Mouse (Mus musculus) stomach, postnatal 0 days (tissue): ENCODE data around the gene Tmem63a. TPM values are rescaled to one million over a fixed set of nuclear protein-coding genes. Genes with fewer than 3 reads are reported as not detected.

ENCODE experiments used
- ATAC-seq: fragments of 200-750 bp; cut with Nextera tagmentation; 2 replicates; pipeline ENCODE4 v1.8.0; 2017; ENCODE audit not compliant: low FRiP score, low TSS enrichment
- DNase-seq: peaks from one replicate; pipeline ENCODE4 v3.0.0-alpha.2; 2016; ENCODE audit warnings: low spot score
- H3K27ac ChIP-seq: fragments of 300-500 bp; sonication (generic); replicated peaks from 2 replicates; pipeline ENCODE4 v1.5.1; 2014; ENCODE audit warnings: mild to moderate bottlenecking, control low read depth
- H3K27me3 ChIP-seq: fragments of 300-500 bp; sonication (generic); 2 replicates; pipeline ENCODE4 v1.6.1; 2014; ENCODE audit warnings: low read length; ENCODE audit not compliant: control insufficient read depth, insufficient read depth
- H3K36me3 ChIP-seq: fragments of 300-500 bp; sonication (generic); 2 replicates; pipeline ENCODE4 v1.6.1; 2014; ENCODE audit warnings: low read length, mixed read lengths; ENCODE audit not compliant: control insufficient read depth, insufficient read depth
- H3K4me1 ChIP-seq: fragments of 300-500 bp; sonication (generic); replicated peaks from 2 replicates; pipeline ENCODE4 v1.6.1; 2014; ENCODE audit warnings: antibody characterized with exemption; ENCODE audit not compliant: control insufficient read depth, insufficient read depth
- H3K4me2 ChIP-seq: fragments of 300-500 bp; sonication (generic); replicated peaks from 2 replicates; pipeline ENCODE4 v1.6.1; 2014; ENCODE audit warnings: low read depth, mild to moderate bottlenecking, control low read depth, moderate library complexity
- H3K4me3 ChIP-seq: fragments of 300-500 bp; sonication (generic); 2 replicates; pipeline ENCODE4 v1.5.1; 2014; ENCODE audit warnings: low read depth, low read length, control low read depth
- H3K9ac ChIP-seq: fragments of 300-500 bp; sonication (generic); 2 replicates; pipeline ENCODE4 v1.6.1; 2014; ENCODE audit warnings: mild to moderate bottlenecking, low read length, control low read depth, mixed read lengths
- H3K9me3 ChIP-seq: fragments of 300-500 bp; sonication (generic); 2 replicates; pipeline ENCODE4 v1.6.1; 2016; ENCODE audit warnings: low read length; ENCODE audit not compliant: control insufficient read depth
- CTCF ChIP-seq: IDR thresholded peaks from 2 replicates; pipeline ENCODE4 v1.5.1; 2016; ENCODE audit warnings: antibody characterized with exemption, low read depth, mild to moderate bottlenecking, moderate library complexity
- EP300 ChIP-seq: optimal IDR thresholded peaks from 2 replicates; pipeline ENCODE3; 2016; ENCODE audit warnings: antibody characterized with exemption
- WGBS: fragments of 180-500 bp; shearing (Covaris S2); extraction: QIAGEN DNeasy Blood & Tissue Kit; methylation state at CpG from one replicate; pipeline ENCODE4 v1.1.7; 2014; 5-methylcytosine and 5-hydroxymethylcytosine counted together
- polyA plus RNA-seq: library from polyadenylated mRNA; unstranded; fragments of >200 nt; fragmentation: Nextera tagmentation; extraction: Ambion mirVana; gene quantifications from 2 replicates; pipeline ENCODE4 v1.2.1, GENCODE M21; 2015

The Tmem63a gene
- polyA plus RNA-seq, 1 experiment from 2014 or later = 35.2 TPM

GRCm38 (mm10) chr1:181017890-181018420 lies 75.8 kb downstream of the Tmem63a start:
- TF ChIP-seq CTCF (no peak), EP300 (no peak)
- Histone ChIP-seq H3K9me3 (no peaks in the 10 kb centered on the region), H3K27ac (no peak overlapping the region), H3K36me3 (no peaks in the 10 kb centered on the region), H3K4me3 (no peak overlapping the region), H3K27me3 (no peaks in the 10 kb centered on the region), H3K9ac (no peak overlapping the region), H3K4me2 (no peak overlapping the region), H3K4me1 (peaks cover 13% of the 10 kb centered on the region)
- DNase-seq = peak; percentile 12
- WGBS = 71% methylated on average over 13 of the region's 13 CpGs
- ATAC-seq = no peak

- WGBS = 49% methylated on average over 5 of the region's 5 CpGs
- H3K27me3 ChIP-seq = no peaks in the 10 kb centered on the region
- no peaks in the 10 kb centered on the region for H3K36me3 ChIP-seq
- H3K9me3 ChIP-seq = no peaks in the 10 kb centered on the region
- no peak within 1 kb of the TSS for H3K4me3 ChIP-seq
- no peak within 1 kb of the TSS for H3K9ac ChIP-seq
- DNase-seq (no peak), ATAC-seq (no peak)
- no peak within 1 kb of the TSS for H3K4me2 ChIP-seq
- H3K4me1 ChIP-seq = peaks cover 2% of the 10 kb centered on the region
- no peak within 1 kb of the TSS for H3K27ac ChIP-seq
- TF ChIP-seq CTCF (no peak), EP300 (no peak)
These were observed 78.8 kb downstream of the Tmem63a start, which contains the start of gene Ephx1 for GRCm38 (mm10) chr1:181020756-181021487. Gene Ephx1, minus strand, starts transcription at chr1:181020904.

- no peak for TF ChIP-seq CTCF
- TF ChIP-seq EP300 = no peak
- H3K9ac ChIP-seq = no peak overlapping the region
- no peak overlapping the region for H3K27ac ChIP-seq
- WGBS = 59% methylated on average over 7 of the region's 7 CpGs
- H3K27me3 ChIP-seq = no peaks in the 10 kb centered on the region
- H3K4me3 ChIP-seq = no peak overlapping the region
- H3K4me1 ChIP-seq = no peaks in the 10 kb centered on the region
- H3K4me2 ChIP-seq = no peak overlapping the region
- no peaks in the 10 kb centered on the region for H3K36me3 ChIP-seq
- no peaks in the 10 kb centered on the region for H3K9me3 ChIP-seq
- DNase-seq = no peak
- ATAC-seq = no peak
These were observed 79.3 kb downstream of the Tmem63a start for GRCm38 (mm10) chr1:181021488-181021865.

- ATAC-seq (peak; percentile 81), DNase-seq (peak; percentile 75)
- Histone ChIP-seq H3K4me3 (no peak overlapping the region), H3K27ac (no peak overlapping the region), H3K36me3 (no peaks in the 10 kb centered on the region), H3K9me3 (no peaks in the 10 kb centered on the region), H3K4me2 (no peak overlapping the region), H3K27me3 (no peaks in the 10 kb centered on the region), H3K9ac (no peak overlapping the region), H3K4me1 (no peaks in the 10 kb centered on the region)
- no peak for TF ChIP-seq EP300
- peak; percentile 91 for TF ChIP-seq CTCF
- 13% methylated on average over 1 of the region's 1 CpGs for WGBS
These were observed 80.1 kb downstream of the Tmem63a start for GRCm38 (mm10) chr1:181022265-181022664.

Other genes starting within 250 kb of the Tmem63a start
- gene Mixl1, start 245.3 kb upstream of the Tmem63a start, polyA plus RNA-seq = 0.04 and 0.05 TPM in 2 replicates
- 16.6 and 16.7 TPM in 2 replicates for gene Acbd3, start 216.3 kb upstream of the Tmem63a start, polyA plus RNA-seq
- 1,633 and 1,693 TPM in 2 replicates for gene H3f3a, start 128.4 kb upstream of the Tmem63a start, polyA plus RNA-seq
- gene Sde2, start 91.2 kb upstream of the Tmem63a start, polyA plus RNA-seq = 18.8 and 20.0 TPM in 2 replicates
- 0.13 and 0.15 TPM in 2 replicates for gene Lefty2, start 49.2 kb upstream of the Tmem63a start, polyA plus RNA-seq
- gene Pycr2, start 38.1 kb upstream of the Tmem63a start, polyA plus RNA-seq = 62.6 and 63.7 TPM in 2 replicates
- gene Lefty1, start 7.3 kb upstream of the Tmem63a start, polyA plus RNA-seq = 6.1 TPM in 2 replicates
- gene Ephx1, start 78.6 kb downstream of the Tmem63a start, polyA plus RNA-seq = 30.0 and 32.2 TPM in 2 replicates
- 0.28 and 0.72 TPM in 2 replicates for gene 9130409I23Rik, start 108.9 kb downstream of the Tmem63a start, polyA plus RNA-seq
- gene Nvl, start 201.9 kb downstream of the Tmem63a start, polyA plus RNA-seq = 11.1 and 12.1 TPM in 2 replicates
- gene Cnih4, start 202.3 kb downstream of the Tmem63a start, polyA plus RNA-seq = 116 and 118 TPM in 2 replicates